Mouse (Mus musculus) kidney, postnatal 0 days (tissue): ENCODE measurements around the gene Trabd2b. TPM values are rescaled to one million over a fixed set of nuclear protein-coding genes. Genes with fewer than 3 reads are reported as not detected.
A peak's percentile ranks its signal among the peaks of the same experiment; 100 is the strongest.

Experiments used
- ATAC-seq: fragments of 200-750 bp; cut with Nextera tagmentation; replicated peaks from 2 replicates; pipeline ENCODE4 v1.8.0; 2017; ENCODE audit warnings: low read depth, moderate number of reproducible peaks, moderate TSS enrichment, moderate library complexity; ENCODE audit not compliant: low FRiP score
- DNase-seq: peaks from one replicate; pipeline ENCODE4 v3.0.0-alpha.2; 2016; ENCODE audit warnings: low spot score
- H3K27ac ChIP-seq: fragments of 300-500 bp; sonication (generic); 2 replicates; pipeline ENCODE4 v1.5.1; 2014; ENCODE audit warnings: mild to moderate bottlenecking
- H3K27me3 ChIP-seq: fragments of 300-500 bp; sonication (generic); 2 replicates; pipeline ENCODE4 v1.6.1; 2014; ENCODE audit warnings: low read length, mixed read lengths; ENCODE audit not compliant: insufficient read depth
- H3K36me3 ChIP-seq: fragments of 300-500 bp; sonication (generic); 2 replicates; pipeline ENCODE4 v1.6.1; 2014; ENCODE audit warnings: low read length, mixed read lengths; ENCODE audit not compliant: insufficient read depth
- H3K4me1 ChIP-seq: fragments of 300-500 bp; sonication (generic); replicated peaks from 2 replicates; pipeline ENCODE4 v1.6.1; 2014; ENCODE audit warnings: antibody characterized with exemption, low read length, mixed read lengths; ENCODE audit not compliant: insufficient read depth
- H3K4me2 ChIP-seq: fragments of 300-500 bp; sonication (generic); 2 replicates; pipeline ENCODE4 v1.6.1; 2014; ENCODE audit warnings: mild to moderate bottlenecking, low read length, moderate library complexity, mixed read lengths
- H3K4me3 ChIP-seq: fragments of 300-500 bp; sonication (generic); replicated peaks from 2 replicates; pipeline ENCODE4 v1.5.1; 2014; ENCODE audit warnings: low read depth, low read length
- H3K9ac ChIP-seq: fragments of 300-500 bp; sonication (generic); 2 replicates; pipeline ENCODE4 v1.6.1; 2014; ENCODE audit warnings: low read depth, low read length
- H3K9me3 ChIP-seq: fragments of 300-500 bp; sonication (generic); replicated peaks from 2 replicates; pipeline ENCODE4 v1.6.1; 2016; ENCODE audit warnings: low read length, inconsistent platforms, mixed read lengths
- CTCF ChIP-seq: IDR thresholded peaks from 2 replicates; pipeline ENCODE4 v1.5.1; 2016; ENCODE audit warnings: antibody characterized with exemption, low read depth, mild to moderate bottlenecking, moderate library complexity
- WGBS: fragments of 180-500 bp; shearing (Covaris S2); extraction: QIAGEN DNeasy Blood & Tissue Kit; methylation state at CpG from one replicate; pipeline ENCODE4 v1.1.7; 2014; 5-methylcytosine and 5-hydroxymethylcytosine counted together
- polyA plus RNA-seq: library from polyadenylated mRNA; unstranded; fragments of >200 nt; fragmentation: Nextera tagmentation; extraction: Ambion mirVana; gene quantifications from 2 replicates; pipeline ENCODE4 v1.2.1, GENCODE M21; 2015

Trabd2b gene
- polyA plus RNA-seq, 1 experiment from 2014 or later = 5.2 TPM

GRCm38 (mm10) chr4:114501048-114501447 lies 94.5 kb downstream of the Trabd2b start:
- H3K36me3 ChIP-seq = peaks cover 3% of the 10 kb centered on the region; the same call in 1 of the 2 replicates
- no peak for DNase-seq
- no peak overlapping the region for H3K27ac ChIP-seq
- H3K27me3 ChIP-seq = no peaks in the 10 kb centered on the region
- H3K4me3 ChIP-seq = no peak overlapping the region
- no peak for ATAC-seq
- no peak overlapping the region for H3K4me2 ChIP-seq
- 89% methylated on average over 1 of the region's 1 CpGs for WGBS
- no peaks in the 10 kb centered on the region for H3K4me1 ChIP-seq
- H3K9me3 ChIP-seq = no peaks in the 10 kb centered on the region
- TF ChIP-seq CTCF = no peak
- H3K9ac ChIP-seq = no peak overlapping the region

GRCm38 (mm10) chr4:114501611-114502010 lies 95.1 kb downstream of the Trabd2b start:
- H3K36me3 ChIP-seq = peaks cover 3% of the 10 kb centered on the region; the same call in 1 of the 2 replicates
- no peaks in the 10 kb centered on the region for H3K9me3 ChIP-seq
- DNase-seq (no peak), ATAC-seq (no peak)
- H3K9ac ChIP-seq = no peak overlapping the region
- H3K4me3 ChIP-seq = no peak overlapping the region
- H3K27ac ChIP-seq = no peak overlapping the region
- 89% methylated on average over 4 of the region's 4 CpGs for WGBS
- H3K4me1 ChIP-seq = no peaks in the 10 kb centered on the region
- no peak for TF ChIP-seq CTCF
- H3K4me2 ChIP-seq = no peak overlapping the region
- H3K27me3 ChIP-seq = no peaks in the 10 kb centered on the region

DNA sequence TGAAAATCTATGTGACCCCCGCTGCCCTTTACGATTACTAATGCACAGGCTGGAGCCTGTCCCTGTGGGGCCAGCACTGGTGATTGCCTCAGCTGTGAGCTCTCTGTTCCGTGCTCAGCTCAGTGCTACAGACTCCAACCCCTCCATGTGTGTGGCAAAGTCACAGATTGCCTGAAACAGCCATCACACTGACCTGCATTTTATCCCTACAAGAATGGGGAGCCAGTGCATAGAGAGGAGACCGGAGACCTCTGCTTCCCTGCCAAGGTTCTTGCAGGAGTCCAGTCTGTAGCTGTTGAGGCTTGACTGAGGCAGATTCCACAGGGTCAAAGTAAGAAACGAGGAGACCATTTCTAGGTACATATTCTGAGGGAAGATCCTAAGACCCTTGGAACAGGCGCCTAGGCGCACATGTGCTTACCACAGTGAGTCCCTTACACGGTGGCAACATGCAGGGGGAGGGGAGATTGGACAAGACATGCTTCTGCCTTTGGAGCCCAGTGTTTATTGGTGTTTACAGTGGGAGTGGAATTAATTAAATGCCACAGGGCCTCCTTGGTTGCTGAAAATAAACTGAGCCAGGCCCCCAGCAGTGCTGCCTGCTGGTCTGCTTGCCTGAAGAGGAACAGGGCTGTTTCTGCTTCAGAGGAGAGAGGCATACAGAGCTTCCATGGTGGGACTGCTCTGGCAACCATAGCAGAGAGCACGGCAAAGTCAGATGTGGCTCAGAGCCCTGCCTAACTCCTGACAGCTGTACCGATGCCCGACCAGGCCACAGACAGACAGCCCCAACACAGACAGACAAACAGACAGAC lies 97.9 kb downstream of the Trabd2b start:
- 71% methylated on average over 11 of the region's 11 CpGs for WGBS
- no peak overlapping the region for H3K4me2 ChIP-seq
- no peaks in the 10 kb centered on the region for H3K9me3 ChIP-seq
- H3K4me1 ChIP-seq = no peaks in the 10 kb centered on the region
- ATAC-seq (peak; percentile 55), DNase-seq (no peak)
- no peak for TF ChIP-seq CTCF
- H3K36me3 ChIP-seq = no peaks in the 10 kb centered on the region
- no peak overlapping the region for H3K9ac ChIP-seq
- H3K27ac ChIP-seq = no peak overlapping the region
- no peak overlapping the region for H3K4me3 ChIP-seq
- no peaks in the 10 kb centered on the region for H3K27me3 ChIP-seq

DNA sequence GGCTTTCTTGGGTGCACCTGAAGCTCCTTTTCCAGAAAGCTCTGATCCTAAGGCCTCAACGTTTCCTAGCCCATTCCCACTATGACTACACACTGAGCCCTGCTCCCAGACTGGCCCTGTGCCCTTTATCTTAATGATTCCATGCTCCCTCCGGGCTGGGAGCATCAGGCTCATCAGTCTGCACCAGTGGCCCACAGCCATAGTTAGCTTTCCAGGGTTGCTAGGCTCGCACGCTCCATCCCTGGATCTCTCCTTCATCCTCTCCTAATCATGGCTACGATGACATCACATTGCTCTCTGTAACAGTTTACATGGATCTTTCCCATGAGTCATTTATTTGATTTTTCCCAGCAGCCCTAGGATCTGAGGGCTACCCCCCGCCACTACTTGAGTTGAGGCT lies 103.1 kb downstream of the Trabd2b start:
- ATAC-seq (no peak), DNase-seq (no peak)
- WGBS = 89% methylated on average over 6 of the region's 6 CpGs

GRCm38 (mm10) chr4:114511649-114512048 lies 105.1 kb downstream of the Trabd2b start:
- WGBS = 91% methylated on average over 3 of the region's 3 CpGs
- ATAC-seq (no peak), DNase-seq (no peak)

More for the DNA sequence above, 103.1 kb downstream of the Trabd2b start:
- Histone ChIP-seq H3K9me3 (no peaks in the 10 kb centered on the region), H3K4me2 (no peak overlapping the region), H3K4me1 (no peaks in the 10 kb centered on the region), H3K27ac (no peak overlapping the region), H3K36me3 (no peaks in the 10 kb centered on the region), H3K4me3 (no peak overlapping the region), H3K27me3 (no peaks in the 10 kb centered on the region), H3K9ac (no peak overlapping the region)
- TF ChIP-seq CTCF = no peak

GRCm38 (mm10) chr4:114513149-114513548 lies 106.6 kb downstream of the Trabd2b start:
- Histone ChIP-seq H3K4me1 (peaks cover 5% of the 10 kb centered on the region; the same call in 1 of the 2 replicates), H3K36me3 (no peaks in the 10 kb centered on the region), H3K27me3 (no peaks in the 10 kb centered on the region), H3K27ac (no peak overlapping the region), H3K9me3 (no peaks in the 10 kb centered on the region), H3K4me2 (no peak overlapping the region), H3K4me3 (no peak overlapping the region), H3K9ac (no peak overlapping the region)
- no peak for ATAC-seq
- no peak for DNase-seq
- no peak for TF ChIP-seq CTCF

More at GRCm38 (mm10) chr4:114511649-114512048, 105.1 kb downstream of the Trabd2b start:
- no peak overlapping the region for H3K27ac ChIP-seq
- H3K36me3 ChIP-seq = no peaks in the 10 kb centered on the region
- H3K4me3 ChIP-seq = no peak overlapping the region
- no peak overlapping the region for H3K9ac ChIP-seq
- H3K4me1 ChIP-seq = peaks cover 5% of the 10 kb centered on the region; the same call in 1 of the 2 replicates
- TF ChIP-seq CTCF = no peak
- H3K9me3 ChIP-seq = no peaks in the 10 kb centered on the region
- H3K27me3 ChIP-seq = no peaks in the 10 kb centered on the region
- H3K4me2 ChIP-seq = no peak overlapping the region
